Mouse (Mus musculus) cerebellum, postnatal 25 days (tissue): ENCODE data around the gene Stx8.
A peak's percentile ranks its signal among the peaks of the same experiment; 100 is the strongest.

Experiments used
- DNase-seq, 2 experiments: peaks; one replicate each; pipeline ENCODE4 v3.0.0; 2021; ENCODE audit warnings: mixed read lengths in 2 of 2

Gene Stx8

GRCm38 (mm10) chr11:68089885-68090592 is 124.0 kb downstream of the Stx8 start:
- no peak for DNase-seq

GRCm38 (mm10) chr11:68091975-68092759 is 126.2 kb downstream of the Stx8 start:
- no peak for DNase-seq

- no peak for DNase-seq
Observed at GRCm38 (mm10) chr11:68101598-68101997, 135.6 kb downstream of the Stx8 start.

GRCm38 (mm10) chr11:68103480-68103879 is 137.5 kb downstream of the Stx8 start:
- no peak for DNase-seq

- DNase-seq: no peak
Observed at GRCm38 (mm10) chr11:68106053-68106452, 140.1 kb downstream of the Stx8 start.

GRCm38 (mm10) chr11:68113454-68114100 is 147.6 kb downstream of the Stx8 start:
- DNase-seq: no peak

- DNase-seq: peak in 1 of 2 experiments; percentile 41
Observed at GRCm38 (mm10) chr11:68114202-68114601, 148.2 kb downstream of the Stx8 start.

- DNase-seq: no peak
Observed at GRCm38 (mm10) chr11:68116157-68116556, 150.2 kb downstream of the Stx8 start.

- peak; percentile 82 to 87 for DNase-seq
Observed at GRCm38 (mm10) chr11:68117878-68118660, 152.1 kb downstream of the Stx8 start.

- no peak for DNase-seq
Observed at GRCm38 (mm10) chr11:68118679-68119078, 152.7 kb downstream of the Stx8 start.

- no peak for DNase-seq
Observed at GRCm38 (mm10) chr11:68119136-68119535, 153.1 kb downstream of the Stx8 start.

GRCm38 (mm10) chr11:68121260-68121659 is 155.3 kb downstream of the Stx8 start:
- no peak for DNase-seq

- DNase-seq: no peak
Observed at GRCm38 (mm10) chr11:68121660-68122059, 155.7 kb downstream of the Stx8 start.

GRCm38 (mm10) chr11:68126071-68126470 is 160.1 kb downstream of the Stx8 start:
- DNase-seq: no peak

GRCm38 (mm10) chr11:68134494-68134893 is 168.5 kb downstream of the Stx8 start:
- no peak for DNase-seq

GRCm38 (mm10) chr11:68135350-68135749 is 169.4 kb downstream of the Stx8 start:
- DNase-seq: no peak

- DNase-seq: no peak
Observed at GRCm38 (mm10) chr11:68136687-68137086, 170.7 kb downstream of the Stx8 start.

- DNase-seq: no peak
Observed at GRCm38 (mm10) chr11:68142296-68142695, 176.3 kb downstream of the Stx8 start.

GRCm38 (mm10) chr11:68144235-68145065 is 178.5 kb downstream of the Stx8 start:
- DNase-seq: no peak

GRCm38 (mm10) chr11:68145066-68145585 is 179.1 kb downstream of the Stx8 start:
- DNase-seq: no peak

- no peak for DNase-seq
Observed at GRCm38 (mm10) chr11:68145586-68146455, 179.8 kb downstream of the Stx8 start.
